In the genomic region with DNA sequence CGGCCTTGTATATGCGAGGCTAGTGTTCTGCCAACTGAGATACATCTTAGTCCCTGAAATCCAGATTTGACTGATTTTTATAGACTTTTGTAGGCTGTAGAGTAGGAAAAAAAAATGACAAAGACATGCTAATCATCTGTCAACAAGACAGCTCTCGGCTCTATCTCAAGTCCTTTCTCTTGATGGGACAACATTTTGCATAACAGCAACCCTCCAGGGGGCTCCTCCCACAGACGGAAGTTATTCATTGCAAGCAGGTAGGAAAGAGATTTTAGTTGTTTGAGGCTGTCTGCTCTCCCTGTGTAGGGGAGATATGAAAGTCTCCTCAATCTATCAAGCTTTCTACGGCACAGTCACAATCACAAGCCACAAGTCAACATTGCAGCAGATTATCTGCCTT, we compare ENCODE assay signal across 29 mouse cellular contexts.
A peak's percentile ranks its signal among the peaks of the same experiment; 100 is the strongest.
DNase-seq lines count a peak whose midpoint lies in the region; ATAC-seq and TF ChIP-seq lines count a peak whose summit lies in the region.
"Had no signal": no experiment of that assay in that cellular context is flagged by ENCODE, and none has a peak within 500 bp of the region (broad histone marks: within the 10 kb centered on the region; RNA-seq: fewer than 3 reads in every experiment).

No protein-coding gene starts in this region.

- no peaks in the 10 kb centered on the region for H3K36me3 ChIP-seq in heart, postnatal 0 days (replicated peaks; ENCODE audit: control insufficient read depth, insufficient read depth, low read length)
- H3K36me3 ChIP-seq: embryonic facial prominence, embryonic 13.5 days; embryonic facial prominence, embryonic 15.5 days; forebrain, embryonic 10.5 days; forebrain, embryonic 12.5 days; G1E had no signal

- H3K4me1 ChIP-seq in heart, postnatal 0 days (ENCODE audit: control insufficient read depth, insufficient read depth): no peaks in the 10 kb centered on the region

- no peak overlapping the region for H3K4me3 ChIP-seq in heart, postnatal 0 days (ENCODE audit: low read depth, low read length)
- H3K4me3 ChIP-seq in gastrocnemius, adult 2 months: no peak overlapping the region
- H3K4me3 ChIP-seq: embryonic facial prominence, embryonic 13.5 days; embryonic facial prominence, embryonic 15.5 days; erythroblast, embryonic 14.5 days; forebrain, embryonic 10.5 days; forebrain, embryonic 12.5 days had no signal

- H3K4me2 ChIP-seq in heart, postnatal 0 days (ENCODE audit: low read depth, low read length): no peak overlapping the region
- H3K4me2 ChIP-seq: embryonic facial prominence, embryonic 13.5 days; embryonic facial prominence, embryonic 15.5 days; forebrain, embryonic 12.5 days had no signal

- no peak for TF ChIP-seq EP300 in heart, postnatal 0 days (IDR thresholded peaks at IDR 0.05; ENCODE audit: low read depth)

- 62% methylated on average over 5 of the region's 5 CpGs for WGBS in heart, postnatal 0 days

- no peaks in the 10 kb centered on the region for H3K9me3 ChIP-seq in heart, postnatal 0 days (replicated peaks; ENCODE audit: control insufficient read depth, low read length)
- H3K9me3 ChIP-seq: embryonic facial prominence, embryonic 13.5 days; embryonic facial prominence, embryonic 15.5 days; forebrain, embryonic 10.5 days; forebrain, embryonic 12.5 days had no signal

- no peak overlapping the region for H3K9ac ChIP-seq in heart, postnatal 0 days (replicated peaks; ENCODE audit: low read depth, low read length)
- H3K9ac ChIP-seq: embryonic facial prominence, embryonic 13.5 days; embryonic facial prominence, embryonic 15.5 days; forebrain, embryonic 12.5 days had no signal

- no peak for ATAC-seq in heart, postnatal 0 days (ENCODE audit: insufficient read depth, low read depth)
- ATAC-seq: CD4-positive, CD25-positive, alpha-beta regulatory T cell, adult 4 months; forebrain, embryonic 14.5 days; forebrain, embryonic 16.5 days; Patski had no signal

- DNase-seq in heart, postnatal 0 days (ENCODE audit: low spot score): peak; percentile 14
- no peak for DNase-seq in heart, adult 18-20 months
- peak; percentile 72 for DNase-seq in ES-CJ7 (ENCODE audit: low read depth, low spot score)
- peak; percentile 91 for DNase-seq in R1 (ENCODE audit: low read depth, low spot score)
- peak; percentile 66 for DNase-seq in ZHBTc4 (ENCODE audit: low read depth, low spot score)
- DNase-seq in layer of hippocampus, postnatal 36 days: no peak
- no peak for DNase-seq in gastrocnemius, adult 2 months
- DNase-seq: adrenal gland, adult 2 months; adrenal gland, postnatal 10 days; adrenal gland, postnatal 25 days; B cell, adult 2 months; cerebellum, adult 11 months; cerebellum, adult 18-20 months; cerebellum, adult 8-10 months; cerebellum, adult 9-11 months; cerebellum, postnatal 14 days; cerebellum, postnatal 36 days; embryo, embryonic 11 days had no signal

- H3K27me3 ChIP-seq in heart, postnatal 0 days (ENCODE audit: control insufficient read depth, insufficient read depth, low read length): no peaks in the 10 kb centered on the region
- H3K27me3 ChIP-seq: CH12.LX; embryonic facial prominence, embryonic 13.5 days; embryonic facial prominence, embryonic 15.5 days; forebrain, embryonic 12.5 days; Patski had no signal

- intact Hi-C loops in gastrocnemius, adult 2 months (cut with DNase I): no loop called here

- no peak overlapping the region for H3K27ac ChIP-seq in heart, postnatal 0 days (ENCODE audit: low read depth)
- no peak overlapping the region for H3K27ac ChIP-seq in gastrocnemius, adult 2 months
- H3K27ac ChIP-seq: embryonic facial prominence, embryonic 13.5 days; embryonic facial prominence, embryonic 15.5 days; forebrain, embryonic 10.5 days; forebrain, embryonic 12.5 days had no signal

- TF ChIP-seq CTCF in heart, postnatal 0 days (IDR thresholded peaks at IDR 0.05; ENCODE audit: low read depth): no peak
- TF ChIP-seq CTCF in gastrocnemius, adult 2 months (IDR thresholded peaks at IDR 0.05): no peak

Comparison
In these comparisons a context has a peak if more than half of its experiments do, and no peak if none do; other contexts are left out.
1. DNase-seq: peak in heart, postnatal 0 days (single experiment), ES-CJ7 (single experiment), R1 (single experiment) and ZHBTc4 (single experiment); none in heart, adult 18-20 months (0 of 2), layer of hippocampus, postnatal 36 days (0 of 2) and gastrocnemius, adult 2 months (single experiment).